Mouse (Mus musculus) G1E-ER4 (cell line): ENCODE measurements around the gene Mctp1. TPM values are rescaled to one million over a fixed set of nuclear protein-coding genes. Genes with fewer than 3 reads are reported as not detected.

Experiments
- GATA1 ChIP-seq: IDR thresholded peaks from one replicate; pipeline ENCODE4 v1.8.0; 2012; ENCODE audit warnings: low read length, inconsistent platforms
- polyA plus RNA-seq: library from polyadenylated mRNA; stranded (reverse); fragments of >175 nt; gene quantifications from 2 replicates; pipeline ENCODE4 v1.2.3, GENCODE M21; 2012

The Mctp1 gene
- polyA plus RNA-seq, 1 experiment = 1.7 TPM

DNA sequence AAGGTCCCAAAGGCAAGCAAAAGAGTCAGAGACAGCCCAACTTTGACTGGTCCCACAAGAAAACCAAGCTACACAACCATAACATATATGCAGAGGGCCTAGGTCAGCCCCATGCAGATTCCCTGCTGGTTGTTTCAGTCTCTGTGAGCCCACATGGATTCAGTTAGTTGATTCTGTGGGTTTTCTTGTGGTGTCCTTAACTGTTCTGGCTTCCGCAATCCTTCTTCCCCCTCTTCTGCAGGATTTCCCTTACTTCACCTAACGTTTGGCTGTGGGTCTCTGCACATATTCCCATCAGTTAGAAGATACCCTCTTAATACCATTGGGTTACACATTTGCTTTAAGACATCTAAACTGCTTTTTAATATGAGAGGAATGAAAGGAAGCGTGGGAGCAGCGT, 183.1 kb downstream of the Mctp1 start:
- TF ChIP-seq GATA1 = no peak

DNA sequence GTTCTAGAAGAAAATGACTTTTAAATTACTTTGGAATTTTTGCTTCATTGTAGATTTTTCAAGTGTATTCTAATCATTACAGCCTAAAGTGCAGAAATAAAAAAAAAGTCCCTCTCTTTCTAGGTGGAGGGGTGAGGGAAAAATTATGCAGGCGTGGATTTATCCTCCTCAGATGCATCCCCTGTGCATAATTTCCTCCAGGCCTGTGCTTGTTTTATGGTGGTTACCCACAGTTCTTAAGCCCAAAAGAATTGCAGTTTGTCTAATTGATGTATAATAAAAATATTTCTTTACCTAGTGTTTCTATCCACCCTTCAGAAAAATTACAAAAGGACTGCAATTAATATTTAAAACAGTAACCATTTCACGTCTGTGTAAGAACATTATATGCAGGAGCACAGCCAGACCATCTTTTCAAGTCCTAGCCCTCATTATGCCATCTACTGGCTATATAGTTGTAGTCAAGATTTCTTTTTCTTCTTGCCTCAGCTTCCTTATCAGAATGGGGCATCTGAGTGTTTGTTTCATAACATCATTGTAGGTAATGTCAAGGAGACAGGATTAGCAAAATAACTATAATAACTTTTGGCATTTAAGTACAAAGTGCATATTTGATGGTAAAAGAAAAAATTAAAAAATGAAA, 184.4 kb downstream of the Mctp1 start:
- no peak for TF ChIP-seq GATA1

DNA sequence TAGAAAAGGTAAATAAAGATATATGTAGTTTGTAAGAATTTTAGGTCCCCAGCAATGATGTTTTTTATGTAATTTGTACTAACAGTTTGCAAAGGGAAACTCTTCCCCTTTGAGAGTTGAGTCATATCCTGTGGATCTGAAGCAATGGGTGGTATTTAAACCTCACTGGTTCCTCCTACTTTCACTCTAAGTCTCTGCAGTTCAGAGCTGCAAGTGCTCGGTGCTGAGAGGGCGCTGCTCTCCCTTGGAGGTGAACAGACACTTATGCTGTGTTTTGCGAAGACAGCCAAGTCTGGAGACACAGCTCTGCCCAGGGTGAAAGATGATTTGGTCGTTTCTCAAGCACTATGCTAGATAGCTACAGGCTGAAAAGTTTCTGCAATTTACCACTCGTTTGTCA, 195.1 kb downstream of the Mctp1 start:
- no peak for TF ChIP-seq GATA1

DNA sequence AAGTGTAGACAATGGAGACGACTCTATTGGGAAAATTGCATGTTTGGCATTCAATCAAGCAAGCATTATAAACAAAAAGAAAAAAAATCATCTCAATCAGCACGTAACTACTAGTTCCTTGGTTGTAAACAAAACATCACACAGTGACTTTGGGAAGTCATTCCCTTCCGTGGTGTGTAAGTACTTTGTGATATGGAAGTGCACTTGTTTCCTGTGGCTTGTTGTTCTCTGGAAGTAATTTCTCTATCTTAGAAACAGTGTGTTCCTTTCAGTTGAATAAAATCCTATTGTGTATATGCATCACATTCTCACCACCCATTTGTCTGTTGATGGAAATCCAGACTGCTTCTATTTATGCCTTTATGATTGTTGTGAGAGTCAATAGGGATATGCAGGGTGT, 201.1 kb downstream of the Mctp1 start:
- no peak for TF ChIP-seq GATA1

DNA sequence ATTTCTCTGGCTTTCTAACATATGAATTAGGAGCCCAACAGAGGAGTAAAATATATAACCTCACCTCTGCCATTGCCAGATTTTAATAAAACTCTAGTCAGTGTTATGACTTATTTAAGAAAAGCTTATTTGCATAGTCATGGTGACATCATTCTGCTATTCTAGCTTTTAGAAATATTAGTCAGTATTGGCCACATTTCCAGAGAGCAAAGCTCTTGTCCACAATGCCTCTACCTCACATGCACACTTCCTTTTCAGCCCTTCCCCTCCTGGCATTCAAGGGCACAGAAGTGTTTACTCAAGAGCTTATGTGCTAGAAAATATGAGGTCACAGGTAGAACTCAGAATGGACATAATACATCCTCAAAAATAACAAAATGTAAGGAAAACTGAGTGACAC, 206.9 kb downstream of the Mctp1 start:
- no peak for TF ChIP-seq GATA1

DNA sequence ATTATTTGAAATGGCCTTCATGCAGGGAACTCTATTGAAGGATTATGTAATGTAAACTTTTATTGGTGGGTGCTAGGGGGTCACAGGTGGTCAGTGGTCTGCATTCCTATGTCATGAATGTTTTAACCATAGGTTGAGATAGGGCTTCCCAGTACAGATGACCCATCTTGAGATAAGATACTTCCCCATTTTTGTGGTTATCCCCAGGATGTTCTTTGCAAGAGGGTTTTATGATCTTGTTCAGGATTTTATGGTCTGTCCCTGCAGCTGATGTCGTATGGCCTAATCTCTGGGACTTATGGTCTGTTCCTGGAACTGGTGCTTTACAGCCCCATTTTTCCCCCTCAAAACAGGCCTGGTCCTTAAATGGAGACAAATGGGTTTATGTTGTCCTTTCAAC, 207.4 kb downstream of the Mctp1 start:
- peak; percentile 87 for TF ChIP-seq GATA1

DNA sequence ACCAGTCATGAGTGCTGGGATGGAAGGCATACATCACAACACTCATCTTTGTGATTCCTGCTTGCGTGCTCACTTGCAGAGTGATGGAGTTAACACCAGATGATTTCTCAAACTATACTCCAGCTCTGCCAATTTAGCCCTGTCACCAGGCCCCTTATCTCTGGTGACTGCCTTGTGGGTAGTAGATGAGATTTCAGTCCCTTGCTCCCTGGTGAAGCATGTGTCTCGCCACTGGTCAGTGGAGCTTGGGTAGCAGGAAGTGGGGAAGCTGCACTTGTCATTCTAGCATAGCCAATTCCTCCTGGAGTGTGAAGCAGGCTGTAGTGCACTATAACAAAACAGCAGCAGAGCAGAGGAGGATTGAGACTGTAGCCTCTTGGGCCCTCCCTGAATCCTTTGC, 208.6 kb downstream of the Mctp1 start:
- no peak for TF ChIP-seq GATA1

DNA sequence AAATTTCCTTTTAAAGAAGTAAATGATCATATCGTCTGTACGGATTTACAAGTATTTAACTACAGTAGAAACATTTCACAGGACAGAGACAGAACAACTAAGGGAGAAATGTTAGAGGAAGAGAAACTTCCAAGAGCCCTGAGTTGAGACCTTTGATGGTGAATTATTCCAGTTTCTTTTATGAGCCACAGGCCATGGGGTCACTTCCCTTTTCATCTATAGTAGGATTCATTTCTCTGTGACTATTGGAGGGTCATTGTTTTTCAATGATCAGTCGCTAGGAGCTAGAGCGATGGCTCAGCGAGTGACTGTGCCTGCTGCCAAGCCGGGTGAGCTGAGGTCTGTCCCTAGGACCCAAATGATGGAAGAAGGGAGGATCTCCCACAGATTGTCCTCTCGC, 212.7 kb downstream of the Mctp1 start:
- TF ChIP-seq GATA1 = no peak

DNA sequence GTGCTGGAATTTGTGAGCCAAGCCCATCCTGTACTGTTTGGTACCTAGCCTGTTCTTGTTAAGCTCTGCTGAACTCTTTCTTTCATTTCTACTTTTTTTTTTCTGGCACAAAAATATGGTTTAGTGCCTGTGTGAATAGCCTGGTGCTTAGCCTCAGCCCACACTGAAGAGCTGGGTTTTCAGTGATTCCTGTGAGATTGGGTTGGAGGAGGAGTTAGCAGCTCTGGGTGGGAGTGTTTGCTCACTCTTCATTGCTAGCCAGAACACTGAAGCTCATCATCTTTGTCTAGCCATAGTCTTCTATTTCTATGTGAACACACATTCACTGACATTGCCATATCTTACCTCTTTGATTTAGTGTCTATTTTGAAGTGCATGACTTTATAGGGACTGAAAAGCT, 225.1 kb downstream of the Mctp1 start:
- TF ChIP-seq GATA1 = no peak

DNA sequence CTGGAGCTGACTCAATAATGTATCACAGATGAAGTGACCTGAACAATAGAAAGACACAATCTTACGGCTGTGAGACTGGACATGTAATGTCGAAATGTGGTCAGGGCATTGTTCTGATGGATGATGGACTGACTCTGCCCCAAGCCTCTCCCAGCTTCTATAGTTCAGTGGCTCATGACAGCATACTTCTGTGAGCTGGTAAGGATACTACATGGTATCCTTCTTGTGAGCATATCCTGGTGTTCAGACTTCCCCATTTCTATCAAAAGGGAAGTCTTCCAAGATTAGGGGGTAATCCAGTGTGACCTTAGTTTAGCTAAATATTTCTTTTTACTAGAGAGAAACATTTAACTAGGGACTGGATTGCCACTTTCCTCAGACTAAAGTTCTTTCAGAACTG, 227.2 kb downstream of the Mctp1 start:
- no peak for TF ChIP-seq GATA1

DNA sequence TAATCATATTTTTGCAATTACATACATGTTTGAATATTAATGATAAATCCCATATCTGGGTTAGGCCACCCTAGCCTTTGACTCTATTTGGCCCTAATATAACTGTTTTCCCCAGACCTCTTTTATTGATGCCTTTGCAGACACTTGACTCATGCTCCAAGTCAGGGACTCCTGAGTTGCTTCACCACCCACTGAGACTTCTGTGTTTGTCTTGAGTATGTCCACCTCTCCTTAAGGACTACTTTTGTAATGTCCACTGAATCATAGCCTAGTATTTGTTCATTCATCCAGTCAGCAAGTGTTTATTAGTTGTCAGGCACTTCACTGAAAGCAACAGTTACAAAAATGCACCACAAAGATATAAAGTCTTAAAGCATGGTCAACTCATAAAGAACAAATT, 235.8 kb downstream of the Mctp1 start:
- no peak for TF ChIP-seq GATA1

DNA sequence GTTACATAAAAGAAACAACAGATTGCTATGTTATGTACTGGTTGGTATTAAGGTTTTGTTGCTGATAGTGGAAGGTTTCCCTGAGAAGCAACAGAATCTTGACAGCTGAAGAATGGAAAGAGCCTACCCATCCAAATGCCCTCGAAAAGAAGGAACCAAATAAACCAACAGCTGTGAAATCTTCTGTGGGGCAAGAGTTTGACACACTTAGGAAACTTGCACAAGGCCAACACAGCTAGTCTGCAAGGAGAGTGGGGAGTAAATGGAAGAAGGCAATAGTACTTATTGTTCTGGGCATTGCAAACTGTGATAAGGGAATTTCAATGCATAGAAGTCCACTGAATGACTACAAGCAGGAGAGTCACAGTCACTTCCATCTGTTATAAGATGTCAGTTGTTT, 236.2 kb downstream of the Mctp1 start:
- TF ChIP-seq GATA1 = no peak

DNA sequence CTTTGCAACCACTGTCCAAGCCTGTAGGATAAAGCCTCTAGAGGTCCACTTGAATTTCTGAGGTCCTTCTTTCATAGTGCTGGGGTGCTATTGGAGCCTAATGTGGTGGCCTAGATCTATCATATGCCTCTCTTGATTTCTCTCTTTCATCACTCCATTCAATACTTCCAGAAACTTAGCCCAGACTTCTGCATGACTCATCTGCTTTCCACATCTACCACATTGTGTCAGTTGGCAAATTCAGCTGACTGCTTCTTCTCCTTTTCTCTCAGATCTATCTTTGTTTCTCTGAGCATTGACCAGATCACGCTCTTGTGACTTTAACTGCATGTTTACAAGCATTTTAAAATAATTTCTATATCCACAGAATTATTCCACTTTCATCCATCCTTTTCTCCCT, 249.4 kb downstream of the Mctp1 start:
- TF ChIP-seq GATA1 = no peak

DNA sequence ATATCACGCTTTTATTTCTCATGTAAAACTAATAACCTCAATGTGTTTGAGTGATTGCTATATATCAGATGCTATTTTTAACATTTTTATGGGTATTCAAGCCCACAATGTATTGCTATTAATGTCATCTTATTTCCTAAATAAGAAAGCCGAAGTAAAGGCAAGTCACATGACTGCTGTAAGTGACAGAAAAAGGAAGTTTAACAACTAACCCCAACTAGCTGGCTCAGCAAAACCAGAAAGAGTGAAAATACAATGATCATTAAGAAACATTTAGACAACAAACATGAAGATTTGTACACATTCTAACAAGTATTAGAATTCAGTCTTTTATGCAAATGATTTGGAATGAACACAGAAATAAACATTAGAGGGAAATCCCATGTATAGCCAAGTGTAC, 253.9 kb downstream of the Mctp1 start:
- TF ChIP-seq GATA1 = no peak

DNA sequence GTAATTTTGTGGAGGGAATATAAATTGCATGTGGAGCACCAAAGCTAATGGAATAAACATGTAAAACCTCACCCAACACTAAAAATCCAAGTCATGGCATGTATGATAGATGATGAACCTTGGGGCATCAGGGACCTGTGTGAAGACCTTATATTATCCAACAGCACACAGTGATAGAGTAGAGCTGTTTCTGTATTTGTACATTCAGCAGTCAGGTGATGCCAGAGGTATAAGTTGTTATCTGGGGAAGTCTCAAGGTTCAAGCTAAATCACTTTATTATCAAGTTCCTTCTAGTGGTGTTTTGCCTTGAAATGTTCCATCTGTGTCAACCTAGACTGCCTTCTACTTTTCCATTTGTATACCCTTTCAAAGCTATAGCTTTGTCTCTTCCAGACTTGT, 275.2 kb downstream of the Mctp1 start:
- TF ChIP-seq GATA1 = no peak

DNA sequence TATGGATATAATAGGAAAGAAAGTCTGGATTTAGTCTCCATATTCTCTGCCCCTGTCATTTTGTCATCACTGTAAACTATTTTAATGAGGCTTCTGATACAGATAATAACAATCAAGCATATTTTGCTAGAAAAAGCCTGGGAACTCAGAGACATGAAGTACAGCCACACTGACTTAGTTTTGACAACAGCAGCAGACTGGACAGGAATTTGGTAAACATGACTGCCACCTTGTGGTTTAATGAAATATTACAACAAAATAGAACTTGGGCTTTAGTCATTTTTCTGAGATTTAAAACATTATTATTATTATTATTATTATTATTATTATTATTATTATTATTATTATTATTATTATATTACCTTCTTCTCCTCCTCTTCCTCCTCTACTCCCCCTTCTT, 297.0 kb downstream of the Mctp1 start:
- TF ChIP-seq GATA1 = no peak

DNA sequence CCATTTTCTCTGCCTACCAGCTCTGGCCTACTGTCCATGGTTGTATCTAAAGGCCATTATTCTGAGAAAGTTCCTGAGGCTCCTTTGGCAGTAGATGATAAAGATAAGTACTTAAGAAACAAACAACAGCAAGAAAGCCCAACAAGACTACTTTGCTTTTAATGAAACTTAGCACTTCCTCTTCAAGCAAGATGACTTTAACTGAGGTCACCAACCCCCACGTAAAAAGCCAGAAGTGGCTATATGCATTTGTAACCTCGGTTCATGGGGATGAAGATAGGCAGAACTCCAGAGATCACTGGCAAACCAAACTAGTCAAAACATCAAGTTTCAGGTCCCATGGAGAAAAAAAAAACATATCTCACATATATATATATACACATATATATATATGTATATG, 305.0 kb downstream of the Mctp1 start:
- TF ChIP-seq GATA1 = no peak

DNA sequence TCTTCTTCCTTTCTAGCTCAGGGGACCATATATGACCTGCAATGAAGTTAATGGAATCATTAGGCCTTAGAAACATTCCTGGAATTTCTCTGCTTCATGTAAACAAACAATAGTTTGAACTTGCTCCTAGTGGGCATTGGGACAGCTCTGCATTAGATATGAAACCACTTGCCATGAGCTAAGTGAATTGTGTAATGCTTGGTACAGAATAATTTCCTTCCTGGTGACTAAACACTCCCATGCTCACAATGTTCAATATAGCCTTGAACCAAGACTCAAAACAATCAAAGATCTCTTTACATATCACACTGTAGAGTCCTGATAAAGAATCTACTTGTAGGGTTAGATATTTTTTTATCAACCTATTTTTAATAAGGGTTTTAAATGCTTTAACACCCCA, 305.8 kb downstream of the Mctp1 start:
- no peak for TF ChIP-seq GATA1
